In the genomic region with DNA sequence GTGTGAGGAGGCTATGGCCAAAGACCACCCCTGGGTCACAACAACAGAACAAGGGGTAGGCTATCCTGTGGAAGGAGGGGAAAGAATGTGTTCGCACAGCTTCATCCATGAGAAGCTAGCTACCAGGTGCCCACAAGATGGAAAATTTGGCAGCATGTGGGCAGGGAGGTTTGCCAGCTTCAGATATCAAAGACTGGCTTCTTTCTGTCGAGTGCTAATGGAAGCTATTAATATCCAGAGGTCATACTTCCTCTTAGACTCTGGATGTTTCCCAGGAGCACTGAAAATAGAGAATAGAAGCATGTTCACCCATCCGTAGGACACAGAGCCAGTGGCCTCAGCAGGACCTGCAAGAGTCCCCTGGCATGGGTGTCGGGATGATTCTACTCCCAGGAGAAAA, we compare ENCODE assay signal across 15 mouse cellular contexts.
DNase-seq lines count a peak whose midpoint lies in the region; ATAC-seq lines count a peak whose summit lies in the region.
"Had no signal": no experiment of that assay in that cellular context is flagged by ENCODE, and none has a peak within 500 bp of the region (broad histone marks: within the 10 kb centered on the region; RNA-seq: fewer than 3 reads in every experiment).

No protein-coding gene starts in this region.

- H3K4me1 ChIP-seq in heart, embryonic 10.5 days: peaks cover 15% of the 10 kb centered on the region; the same call in 1 of the 2 replicates
- peaks cover 10% of the 10 kb centered on the region for H3K4me1 ChIP-seq in kidney, embryonic 15.5 days
- H3K4me1 ChIP-seq: embryonic facial prominence, embryonic 12.5 days; forebrain, embryonic 15.5 days; lung, embryonic 15.5 days; stomach, embryonic 15.5 days had no signal

- no peak overlapping the region for H3K9ac ChIP-seq in kidney, embryonic 15.5 days
- H3K9ac ChIP-seq: embryonic facial prominence, embryonic 12.5 days; forebrain, embryonic 15.5 days; lung, embryonic 15.5 days; midbrain, embryonic 12.5 days; stomach, embryonic 15.5 days had no signal

- H3K27ac ChIP-seq in heart, embryonic 10.5 days: 0 out of 2 replicates have a peak overlapping the region, but pooled peaks have one; percentile 50
- no peak overlapping the region for H3K27ac ChIP-seq in kidney, embryonic 15.5 days
- H3K27ac ChIP-seq: embryonic facial prominence, embryonic 12.5 days; forebrain, embryonic 15.5 days; lung, embryonic 15.5 days; midbrain, embryonic 12.5 days; stomach, embryonic 15.5 days had no signal

- DNase-seq in gastrocnemius, postnatal 10 days: peak; percentile 19
- DNase-seq in gastrocnemius, postnatal 25 days: no peak
- DNase-seq in right cerebral cortex, adult 2 months (ENCODE audit: low spot score in 2 of 2): peak; percentile 13 to 31
- DNase-seq in right cerebral cortex, postnatal 25 days: no peak
- no peak for DNase-seq in heart, embryonic 10.5 days (ENCODE audit: low spot score)
- peak; percentile 53 to 65 for DNase-seq in layer of hippocampus, postnatal 10 days (ENCODE audit: low spot score in 2 of 2)
- DNase-seq in MN1 (ENCODE audit: low spot score): no peak
- DNase-seq: kidney, adult 18-20 months; liver had no signal

- no peak overlapping the region for H3K4me3 ChIP-seq in heart, embryonic 10.5 days
- no peak overlapping the region for H3K4me3 ChIP-seq in kidney, embryonic 15.5 days (replicated peaks)
- H3K4me3 ChIP-seq: embryonic facial prominence, embryonic 12.5 days; forebrain, embryonic 15.5 days; lung, embryonic 15.5 days; midbrain, embryonic 12.5 days; stomach, embryonic 15.5 days had no signal

- no peak for ATAC-seq in kidney, embryonic 15.5 days (replicated peaks; ENCODE audit: low FRiP score)

- H3K27me3 ChIP-seq in heart, embryonic 10.5 days (ENCODE audit: insufficient read depth, poor library complexity, severe bottlenecking): no peaks in the 10 kb centered on the region
- no peaks in the 10 kb centered on the region for H3K27me3 ChIP-seq in kidney, embryonic 15.5 days
- H3K27me3 ChIP-seq: embryonic facial prominence, embryonic 12.5 days; forebrain, embryonic 15.5 days; lung, embryonic 15.5 days; midbrain, embryonic 12.5 days; stomach, embryonic 15.5 days had no signal

- H3K4me2 ChIP-seq in kidney, embryonic 15.5 days: no peak overlapping the region
- H3K4me2 ChIP-seq: embryonic facial prominence, embryonic 12.5 days; forebrain, embryonic 15.5 days; lung, embryonic 15.5 days; midbrain, embryonic 12.5 days; stomach, embryonic 15.5 days had no signal

- WGBS in heart, embryonic 10.5 days: 56% methylated on average over 4 of the region's 4 CpGs
- WGBS in kidney, embryonic 15.5 days: 51% methylated on average over 4 of the region's 4 CpGs

- no peaks in the 10 kb centered on the region for H3K36me3 ChIP-seq in heart, embryonic 10.5 days
- H3K36me3 ChIP-seq in kidney, embryonic 15.5 days: no peaks in the 10 kb centered on the region
- H3K36me3 ChIP-seq: embryonic facial prominence, embryonic 12.5 days; forebrain, embryonic 15.5 days; lung, embryonic 15.5 days; midbrain, embryonic 12.5 days; stomach, embryonic 15.5 days had no signal

- H3K9me3 ChIP-seq in heart, embryonic 10.5 days: no peaks in the 10 kb centered on the region
- H3K9me3 ChIP-seq in kidney, embryonic 15.5 days (replicated peaks): no peaks in the 10 kb centered on the region
- H3K9me3 ChIP-seq: embryonic facial prominence, embryonic 12.5 days; forebrain, embryonic 15.5 days; lung, embryonic 15.5 days; midbrain, embryonic 12.5 days; stomach, embryonic 15.5 days had no signal

Comparison
In these comparisons a context has a peak if more than half of its experiments do, and no peak if none do; other contexts are left out.
1. DNase-seq: peak in gastrocnemius, postnatal 10 days (single experiment), right cerebral cortex, adult 2 months (2 of 2) and layer of hippocampus, postnatal 10 days (2 of 2); none in gastrocnemius, postnatal 25 days (single experiment), right cerebral cortex, postnatal 25 days (single experiment), heart, embryonic 10.5 days (single experiment) and MN1 (single experiment).